Mouse (Mus musculus) lung, postnatal 0 days (tissue): Measurements from ENCODE around the gene Tmem95.

ENCODE experiments used
- CTCF ChIP-seq: IDR thresholded peaks from 2 replicates; pipeline ENCODE4 v1.5.1; 2016; ENCODE audit warnings: antibody characterized with exemption, mild to moderate bottlenecking
- EP300 ChIP-seq: IDR thresholded peaks from 2 replicates; pipeline ENCODE4 v1.6.1; 2016; ENCODE audit warnings: antibody characterized with exemption, mild to moderate bottlenecking, control low read depth

DNA sequence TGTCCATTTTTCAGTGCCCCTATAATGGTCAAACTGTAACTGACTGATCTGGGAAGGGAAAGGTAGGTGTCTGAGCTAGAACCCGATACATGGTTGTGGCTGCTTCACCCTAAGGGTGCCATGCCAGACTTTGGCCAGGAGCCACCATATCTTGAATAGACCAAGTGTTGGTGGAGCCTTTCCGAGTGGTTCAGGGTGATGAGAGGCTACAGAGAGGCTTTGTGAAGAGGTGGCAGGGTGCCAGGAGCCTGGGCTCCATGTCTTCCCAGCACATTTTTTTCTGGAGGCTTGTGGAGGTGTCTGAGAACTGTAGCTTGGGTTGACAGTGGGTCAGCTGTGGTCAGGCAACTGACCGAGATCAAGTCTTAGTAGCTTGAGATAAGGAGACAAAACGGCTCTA lies 13.7 kb upstream of the Tmem95 start:
- TF ChIP-seq EP300 (no peak), CTCF (no peak)
